Mouse (Mus musculus) intestine, postnatal 0 days (tissue): ENCODE data around the gene 0610030E20Rik. TPM values are rescaled to one million over a fixed set of nuclear protein-coding genes. Genes with fewer than 3 reads are reported as not detected.

ENCODE experiments used
- ATAC-seq: fragments of 200-750 bp; cut with Nextera tagmentation; 2 replicates; pipeline ENCODE4 v1.8.0; 2017; ENCODE audit warnings: mild to moderate bottlenecking, moderate TSS enrichment, moderate library complexity
- H3K27ac ChIP-seq: fragments of 300-500 bp; sonication (generic); 2 replicates; pipeline ENCODE4 v1.5.1; 2014; ENCODE audit warnings: mild to moderate bottlenecking, low read depth, low read length, moderate library complexity
- H3K27me3 ChIP-seq: fragments of 300-500 bp; sonication (generic); replicated peaks from 2 replicates; pipeline ENCODE4 v1.6.1; 2014; ENCODE audit warnings: low read length, mixed read lengths; ENCODE audit not compliant: control insufficient read depth, insufficient read depth
- H3K36me3 ChIP-seq: fragments of 300-500 bp; sonication (generic); 2 replicates; pipeline ENCODE4 v1.6.1; 2014; ENCODE audit warnings: mild to moderate bottlenecking, moderate library complexity; ENCODE audit not compliant: control insufficient read depth, insufficient read depth
- H3K4me1 ChIP-seq: fragments of 300-500 bp; sonication (generic); replicated peaks from 2 replicates; pipeline ENCODE4 v1.6.1; 2014; ENCODE audit warnings: antibody characterized with exemption, low read length, mixed read lengths; ENCODE audit not compliant: control insufficient read depth, insufficient read depth
- H3K4me2 ChIP-seq: fragments of 300-500 bp; sonication (generic); replicated peaks from 2 replicates; pipeline ENCODE4 v1.6.1; 2014; ENCODE audit warnings: low read depth, mild to moderate bottlenecking, moderate library complexity
- H3K4me3 ChIP-seq: fragments of 300-500 bp; sonication (generic); 2 replicates; pipeline ENCODE4 v1.5.1; 2014; ENCODE audit warnings: low read depth, low read length
- H3K9ac ChIP-seq: fragments of 300-500 bp; sonication (generic); 2 replicates; pipeline ENCODE4 v1.6.1; 2014; ENCODE audit warnings: mild to moderate bottlenecking, low read depth, low read length
- H3K9me3 ChIP-seq: fragments of 300-500 bp; sonication (generic); 2 replicates; pipeline ENCODE4 v1.6.1; 2016; ENCODE audit warnings: mixed run types; ENCODE audit not compliant: control insufficient read depth
- CTCF ChIP-seq: sonication (generic); IDR thresholded peaks from 2 replicates; pipeline ENCODE4 v1.5.1; 2016; ENCODE audit warnings: low read depth, mild to moderate bottlenecking, control low read depth, antibody characterized with exemption, moderate library complexity
- WGBS: fragments of 180-500 bp; shearing (Covaris S2); extraction: QIAGEN DNeasy Blood & Tissue Kit; methylation state at CpG from one replicate; pipeline ENCODE4 v1.1.7; 2014; 5-methylcytosine and 5-hydroxymethylcytosine counted together
- polyA plus RNA-seq: library from polyadenylated mRNA; unstranded; fragments of >200 nt; fragmentation: Nextera tagmentation; extraction: Ambion mirVana; gene quantifications from 2 replicates; pipeline ENCODE4 v1.2.1, GENCODE M21; 2015

Gene 0610030E20Rik
- polyA plus RNA-seq, 1 experiment from 2014 or later: 16.0 TPM

DNA sequence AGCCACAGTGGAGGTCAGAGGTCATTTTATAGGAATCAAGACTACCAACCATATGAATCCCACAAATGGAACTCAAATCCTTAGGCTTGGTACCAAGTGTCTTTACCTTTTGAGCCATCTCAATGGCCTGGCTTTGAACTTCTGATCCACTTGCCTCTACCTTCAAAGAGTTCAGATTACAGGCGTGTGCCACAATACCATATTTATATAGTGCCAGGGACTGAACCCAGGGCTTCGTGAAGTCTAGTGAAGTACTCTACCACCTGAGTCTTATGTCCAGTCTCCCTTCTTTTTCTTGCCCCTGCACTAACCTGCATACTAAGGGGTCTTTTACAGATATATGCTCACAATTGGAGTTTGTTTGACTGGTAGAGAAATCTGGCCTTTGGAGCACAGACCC lies 39.4 kb downstream of the 0610030E20Rik start:
- H3K4me3 ChIP-seq: no peak overlapping the region
- H3K36me3 ChIP-seq: peaks cover 40% of the 10 kb centered on the region
- H3K9ac ChIP-seq: no peak overlapping the region
- ATAC-seq: no peak
- no peaks in the 10 kb centered on the region for H3K9me3 ChIP-seq
- no peak overlapping the region for H3K27ac ChIP-seq
- TF ChIP-seq CTCF: no peak
- no peak overlapping the region for H3K4me2 ChIP-seq
- no peaks in the 10 kb centered on the region for H3K27me3 ChIP-seq
- peaks cover 5% of the 10 kb centered on the region; the same call in 1 of the 2 replicates for H3K4me1 ChIP-seq
- 97% methylated on average over 2 of the region's 2 CpGs for WGBS

DNA sequence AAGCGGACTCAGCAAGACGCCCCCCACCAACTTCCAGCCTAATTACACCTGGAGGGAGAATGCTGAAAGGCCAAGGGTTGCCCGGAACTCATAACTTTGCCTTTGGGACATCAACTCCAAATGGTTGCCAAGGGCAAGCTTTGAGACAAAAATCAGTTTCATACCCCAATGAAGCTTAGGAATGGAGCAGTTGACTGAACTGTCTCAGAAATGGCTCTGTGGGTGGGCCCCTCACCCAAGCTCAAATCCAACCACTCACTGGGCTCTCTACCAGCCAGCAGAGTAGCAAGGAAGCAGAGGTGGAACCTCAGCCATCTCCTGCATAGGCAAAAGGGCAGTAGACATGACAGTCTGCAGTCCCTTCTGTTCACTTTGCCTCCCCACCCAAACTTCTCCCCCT lies 40.7 kb downstream of the 0610030E20Rik start:
- ATAC-seq: no peak
- no peak for TF ChIP-seq CTCF
- H3K27me3 ChIP-seq: no peaks in the 10 kb centered on the region
- no peak overlapping the region for H3K9ac ChIP-seq
- H3K4me2 ChIP-seq: no peak overlapping the region
- H3K36me3 ChIP-seq: peaks cover 40% of the 10 kb centered on the region
- H3K27ac ChIP-seq: no peak overlapping the region
- no peaks in the 10 kb centered on the region for H3K9me3 ChIP-seq
- no peak overlapping the region for H3K4me3 ChIP-seq
- 96% methylated on average over 3 of the region's 3 CpGs for WGBS
- H3K4me1 ChIP-seq: peaks cover 5% of the 10 kb centered on the region; the same call in 1 of the 2 replicates

GRCm38 (mm10) chr6:72388266-72388665 lies 41.1 kb downstream of the 0610030E20Rik start:
- H3K4me3 ChIP-seq: no peak overlapping the region
- H3K27me3 ChIP-seq: no peaks in the 10 kb centered on the region
- peaks cover 40% of the 10 kb centered on the region for H3K36me3 ChIP-seq
- ATAC-seq: no peak
- 62% methylated on average over 10 of the region's 10 CpGs for WGBS
- peaks cover 5% of the 10 kb centered on the region; the same call in 1 of the 2 replicates for H3K4me1 ChIP-seq
- H3K9me3 ChIP-seq: no peaks in the 10 kb centered on the region
- no peak overlapping the region for H3K9ac ChIP-seq
- H3K27ac ChIP-seq: no peak overlapping the region
- H3K4me2 ChIP-seq: peak overlapping the region; percentile 78
- TF ChIP-seq CTCF: no peak

DNA sequence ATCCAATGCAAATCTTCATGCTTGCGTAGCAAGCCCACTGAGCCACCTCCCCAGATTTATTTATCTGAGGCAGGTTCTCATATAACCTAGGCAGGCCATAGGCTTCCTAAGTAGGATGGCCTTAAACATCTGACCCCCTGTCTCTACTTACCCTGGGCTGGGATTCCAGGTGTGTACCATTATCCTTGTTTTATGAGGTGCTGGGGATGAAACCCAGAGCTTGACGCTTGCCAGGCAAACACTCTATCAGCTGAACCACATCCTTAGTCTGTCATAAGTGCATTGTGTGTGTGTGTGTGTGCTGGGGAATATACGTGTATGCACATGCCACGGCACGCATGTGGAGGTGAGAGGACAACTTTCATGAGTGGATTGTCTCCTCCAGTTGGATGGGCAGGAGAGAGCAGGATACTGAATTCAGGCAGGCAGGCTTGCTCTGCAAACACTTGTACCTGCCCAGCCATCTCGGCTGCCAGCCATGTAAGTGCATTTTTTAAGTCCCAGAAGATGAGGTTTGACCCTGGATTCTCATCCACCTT lies 41.7 kb downstream of the 0610030E20Rik start:
- Histone ChIP-seq H3K36me3 (peaks cover 39% of the 10 kb centered on the region), H3K27ac (peak overlapping the region; percentile 99; the same call in 1 of the 2 replicates), H3K4me3 (peak overlapping the region; percentile 64), H3K4me2 (peak overlapping the region; percentile 78), H3K9me3 (no peaks in the 10 kb centered on the region), H3K9ac (peak overlapping the region; percentile 91; the same call in 1 of the 2 replicates), H3K27me3 (no peaks in the 10 kb centered on the region), H3K4me1 (peaks cover 5% of the 10 kb centered on the region; the same call in 1 of the 2 replicates)
- TF ChIP-seq CTCF: no peak
- ATAC-seq: no peak
- 74% methylated on average over 6 of the region's 6 CpGs for WGBS

GRCm38 (mm10) chr6:72389471-72389940 lies 42.4 kb downstream of the 0610030E20Rik start:
- 6% methylated on average over 13 of the region's 13 CpGs for WGBS
- H3K27ac ChIP-seq: peak overlapping the region; percentile 99

DNA sequence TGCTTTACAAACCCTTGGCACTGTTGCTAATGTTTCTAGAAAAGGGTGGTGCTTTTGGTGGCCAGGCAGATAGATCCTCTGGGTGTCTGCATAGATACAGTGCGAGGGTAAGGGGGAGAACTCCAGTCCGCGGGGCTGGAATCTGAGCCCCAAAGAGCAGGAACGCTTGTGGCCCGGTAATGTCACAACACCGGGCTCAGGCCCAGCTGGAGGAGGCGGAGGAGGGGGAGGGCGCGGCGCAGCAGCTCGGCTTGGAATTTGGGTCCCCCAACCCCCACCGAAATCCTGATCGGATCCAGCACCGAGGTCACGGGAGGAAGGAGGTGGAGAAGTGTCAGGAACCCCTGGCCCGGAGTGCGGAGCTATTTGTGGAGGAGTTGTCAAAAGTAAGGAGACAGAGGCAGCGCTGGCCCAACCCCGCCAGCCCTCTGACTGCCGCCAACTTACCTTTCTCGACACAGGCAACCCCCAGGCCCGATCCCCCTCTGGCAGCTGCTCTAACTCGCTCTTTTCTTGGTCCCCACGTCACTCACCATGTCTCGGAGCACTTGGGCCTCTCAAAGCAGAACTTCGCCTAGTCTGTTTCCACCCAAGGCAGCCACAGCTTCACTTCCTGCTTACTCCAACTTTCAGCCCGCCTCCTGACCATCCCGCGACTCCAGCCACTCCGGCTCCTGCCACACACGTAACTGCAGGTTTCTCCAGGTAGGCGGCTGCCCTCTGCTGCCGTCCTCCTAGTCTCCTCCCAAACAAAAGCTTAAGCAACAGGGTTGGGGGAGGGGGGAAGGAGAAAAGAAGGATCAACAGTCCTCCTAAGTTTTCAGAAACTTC lies 43.0 kb downstream of the 0610030E20Rik start, which contains the start of gene Vamp8:
TSS of gene Vamp8 (minus strand) at position 763 of the 831 bp plus-strand sequence.
- no peaks in the 10 kb centered on the region for H3K9me3 ChIP-seq
- H3K4me3 ChIP-seq: peak within 1 kb of the TSS; percentile 64
- TF ChIP-seq CTCF: peak; percentile 65
- ATAC-seq: peak; percentile 88
- H3K4me2 ChIP-seq: peak within 1 kb of the TSS; percentile 78
- no peaks in the 10 kb centered on the region for H3K27me3 ChIP-seq
- peaks cover 26% of the 10 kb centered on the region for H3K36me3 ChIP-seq
- H3K27ac ChIP-seq: peak within 1 kb of the TSS; percentile 99
- H3K9ac ChIP-seq: peak within 1 kb of the TSS; percentile 91
- peaks cover 5% of the 10 kb centered on the region; the same call in 1 of the 2 replicates for H3K4me1 ChIP-seq
- WGBS: 0% methylated on average over 32 of the region's 33 CpGs

More at GRCm38 (mm10) chr6:72389471-72389940, 42.4 kb downstream of the 0610030E20Rik start:
- Histone ChIP-seq H3K9me3 (no peaks in the 10 kb centered on the region), H3K27me3 (no peaks in the 10 kb centered on the region), H3K9ac (peak overlapping the region; percentile 91), H3K4me3 (peak overlapping the region; percentile 64), H3K4me2 (peak overlapping the region; percentile 78), H3K4me1 (peaks cover 5% of the 10 kb centered on the region; the same call in 1 of the 2 replicates), H3K36me3 (peaks cover 33% of the 10 kb centered on the region)
- no peak for TF ChIP-seq CTCF
- peak; percentile 57 for ATAC-seq
